Mouse (Mus musculus): Measurements from ENCODE around the gene Camk1d.

- TF ChIP-seq CTCF (IDR thresholded peaks at IDR 0.05; ENCODE audit: insufficient read depth, low read depth, low read length), result no peak
- no peak for TF ChIP-seq POLR2A (IDR thresholded peaks at IDR 0.05; ENCODE audit: insufficient read depth, low read depth, low read length)
Observed at GRCm38 (mm10) chr2:5458075-5458494, 256.2 kb downstream of the Camk1d start.
